Mouse (Mus musculus) Muller cell, postnatal 12 days (primary cell): ENCODE data around the gene Zfp82.
"Not testable (repeated sequence)": the region's sequence is repeated elsewhere in the genome, so short reads cannot be mapped to it uniquely, and the experiment has no call there.

Experiments
- DNase-seq: peaks from one replicate; pipeline ENCODE4 v3.0.0-alpha.2; 2015; ENCODE audit errors: inconsistent ontology term

Zfp82 gene

DNA sequence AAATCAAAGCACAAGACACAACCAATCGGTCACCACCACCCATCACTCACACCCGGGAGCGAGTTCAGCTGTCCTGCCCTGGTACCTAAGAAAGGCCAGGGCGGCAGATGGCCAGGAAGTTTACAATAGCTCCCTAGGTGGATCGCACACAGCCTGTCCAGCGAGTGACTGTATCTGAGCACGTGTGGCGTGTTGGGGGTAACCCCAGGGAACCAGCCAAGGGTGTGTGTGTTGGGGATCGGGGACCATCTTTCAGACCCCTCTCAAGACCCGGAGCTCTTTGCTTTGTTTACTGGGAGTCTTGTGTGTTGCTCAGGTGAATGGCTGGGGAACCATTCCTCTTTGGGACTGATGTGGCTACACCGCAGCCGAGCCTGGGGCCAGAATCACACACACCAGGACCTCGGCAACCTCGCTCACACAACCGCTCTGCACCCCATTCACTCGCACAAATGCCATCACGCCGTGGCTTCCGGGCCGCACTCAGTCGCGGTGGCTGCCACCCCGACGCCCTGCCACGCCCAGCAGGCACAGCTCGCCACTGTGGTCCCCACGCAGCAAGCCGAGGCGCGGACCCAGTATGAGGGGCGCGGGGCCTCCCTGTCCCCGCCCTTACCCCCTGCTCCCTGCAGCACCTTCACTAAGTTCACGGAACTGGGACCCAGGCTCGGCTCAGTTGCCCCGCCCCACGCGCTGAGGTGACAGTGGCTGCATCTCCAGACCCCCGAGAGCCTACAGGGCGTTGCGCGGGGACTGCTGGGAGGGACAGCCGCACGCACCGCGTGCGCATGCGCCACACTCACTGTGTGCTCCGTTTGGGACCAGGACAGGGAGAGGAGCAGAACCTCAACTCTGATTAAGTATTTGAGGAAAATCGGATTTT is at the start of gene Zfp82:
TSS of gene Zfp82 (minus strand) at position 755 of the 883 bp plus-strand sequence.
- DNase-seq = peak; percentile 83

DNA sequence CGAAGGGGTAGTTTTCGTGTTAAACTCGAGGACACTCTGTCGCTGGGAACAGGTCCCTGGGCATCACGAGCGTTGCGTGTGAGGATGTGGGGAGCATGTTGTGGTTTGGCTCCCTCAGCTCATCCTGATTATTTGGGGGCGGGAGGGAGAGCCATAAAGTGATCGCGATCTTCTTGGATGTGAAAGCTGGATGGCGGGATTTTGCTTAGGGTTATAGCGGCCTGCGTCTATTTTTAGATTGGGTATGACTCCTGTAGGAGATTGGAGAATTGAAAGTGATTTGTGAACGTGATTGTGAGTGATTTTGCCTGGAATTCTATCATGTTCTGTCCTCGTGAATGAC is 49.5 kb upstream of the Zfp82 start:
- no peak for DNase-seq

DNA sequence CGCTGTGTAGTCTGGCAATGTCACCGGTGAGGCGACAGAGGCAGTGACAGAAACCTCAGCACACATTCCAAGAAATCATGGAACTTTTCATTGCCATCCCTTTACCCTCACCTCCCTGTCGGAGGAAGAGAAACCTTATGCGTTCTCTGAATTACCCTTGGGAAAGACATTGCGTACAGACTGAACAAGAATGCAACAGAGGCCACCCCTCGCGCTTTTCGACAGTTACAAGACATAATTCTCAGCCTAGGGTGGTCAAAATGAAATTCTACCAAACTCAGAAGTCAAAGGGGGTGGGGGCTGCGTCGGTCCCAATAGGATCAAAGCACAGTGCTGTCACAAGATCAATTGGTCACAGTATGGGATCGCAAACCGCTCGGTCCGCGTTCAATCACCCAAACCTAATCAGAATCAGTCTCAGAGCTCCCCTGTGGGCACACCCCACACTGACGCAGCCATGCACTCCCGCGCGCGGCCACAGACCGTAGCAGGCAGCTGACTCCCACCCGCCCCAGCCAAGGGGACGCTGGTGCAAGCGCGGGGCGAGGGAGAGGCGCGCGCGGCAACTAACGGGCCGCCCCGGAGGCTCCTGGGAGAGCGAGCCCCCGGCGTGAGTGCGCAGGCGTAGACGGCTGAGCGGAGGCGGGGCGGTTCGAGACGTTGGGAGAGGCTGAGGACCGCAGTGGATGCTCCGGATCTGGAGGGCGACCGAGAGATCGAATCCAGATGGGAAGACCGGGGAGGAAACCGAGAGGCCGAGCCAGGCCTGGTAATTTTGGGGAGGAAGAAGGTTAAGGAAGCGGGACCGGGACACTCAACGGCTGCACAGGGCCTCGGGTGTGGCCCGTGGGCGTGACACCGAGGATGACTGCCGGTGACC is 48.8 kb upstream of the Zfp82 start, which contains the start of gene Zfp382:
TSS of gene Zfp382 (plus strand) at position 635 of the 880 bp plus-strand sequence.
- DNase-seq = peak; percentile 95

DNA sequence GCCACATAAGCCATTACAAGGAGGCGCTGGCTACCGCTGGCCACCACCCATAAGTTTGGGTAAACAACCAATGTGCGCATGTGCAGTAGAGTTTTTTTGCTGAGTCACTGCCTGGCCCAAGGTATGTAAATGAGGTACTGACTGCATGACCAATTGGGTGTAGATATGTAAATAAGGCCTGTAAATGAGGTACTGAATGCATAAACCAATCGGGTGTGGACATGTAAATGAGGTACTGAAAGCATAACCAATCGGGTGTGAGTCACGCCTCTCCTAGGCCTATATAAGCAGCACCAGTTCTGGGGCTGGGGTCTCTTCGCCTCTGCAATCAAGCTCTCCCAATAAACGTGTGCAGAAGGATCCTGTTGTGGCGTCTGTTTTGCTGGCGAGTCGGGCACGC is 45.2 kb upstream of the Zfp82 start:
- DNase-seq = not testable (repeated sequence)

GRCm38 (mm10) chr7:30116076-30116475 is 43.4 kb upstream of the Zfp82 start:
- DNase-seq = no peak

DNA sequence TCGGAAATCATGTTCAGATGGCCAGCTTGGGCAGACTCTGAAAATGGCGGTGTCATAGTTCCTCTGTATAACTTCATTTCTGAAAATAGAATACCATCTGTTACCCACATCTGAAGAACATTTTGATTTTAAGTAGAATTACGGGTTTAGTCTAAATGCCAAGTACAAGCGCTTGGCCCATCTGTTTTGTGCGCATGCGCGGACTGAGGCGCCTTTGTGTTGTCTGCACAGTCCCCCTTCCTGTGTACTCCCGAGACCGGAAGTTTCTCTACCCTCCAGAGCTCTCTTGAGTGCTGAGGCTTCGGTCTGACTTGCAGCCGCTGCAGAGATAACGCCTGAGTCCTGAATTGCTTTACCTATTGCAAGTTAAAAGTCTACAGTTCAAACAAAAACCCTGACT is 26.6 kb upstream of the Zfp82 start:
- DNase-seq = no peak

DNA sequence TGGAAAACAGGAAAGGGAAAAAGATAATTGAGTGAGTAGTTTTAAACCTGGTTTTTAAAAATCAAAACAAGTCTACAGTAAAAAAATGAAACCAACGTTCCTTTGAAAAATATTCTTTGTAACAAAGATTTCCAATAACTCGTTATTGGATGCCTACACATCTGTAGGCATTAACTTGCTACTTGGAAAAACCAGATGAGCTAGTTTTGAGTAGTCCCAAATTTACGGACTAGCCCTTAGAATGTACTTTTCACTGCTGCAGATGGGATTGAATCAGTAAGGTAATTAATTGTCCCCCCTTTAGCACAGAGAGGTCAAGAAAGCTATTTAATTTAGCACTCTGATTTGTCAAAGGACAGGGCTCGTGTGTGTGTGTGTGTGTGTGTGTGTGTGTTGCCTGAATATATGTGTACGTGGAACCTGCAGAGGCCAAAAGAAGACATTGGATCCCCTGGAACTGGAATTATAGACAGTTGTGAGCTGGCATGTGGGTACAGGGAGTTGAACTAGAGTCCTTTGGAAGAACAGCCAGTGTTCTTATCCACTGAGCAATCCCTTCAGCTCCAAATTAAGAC is 22.9 kb upstream of the Zfp82 start:
- DNase-seq = peak; percentile 14

DNA sequence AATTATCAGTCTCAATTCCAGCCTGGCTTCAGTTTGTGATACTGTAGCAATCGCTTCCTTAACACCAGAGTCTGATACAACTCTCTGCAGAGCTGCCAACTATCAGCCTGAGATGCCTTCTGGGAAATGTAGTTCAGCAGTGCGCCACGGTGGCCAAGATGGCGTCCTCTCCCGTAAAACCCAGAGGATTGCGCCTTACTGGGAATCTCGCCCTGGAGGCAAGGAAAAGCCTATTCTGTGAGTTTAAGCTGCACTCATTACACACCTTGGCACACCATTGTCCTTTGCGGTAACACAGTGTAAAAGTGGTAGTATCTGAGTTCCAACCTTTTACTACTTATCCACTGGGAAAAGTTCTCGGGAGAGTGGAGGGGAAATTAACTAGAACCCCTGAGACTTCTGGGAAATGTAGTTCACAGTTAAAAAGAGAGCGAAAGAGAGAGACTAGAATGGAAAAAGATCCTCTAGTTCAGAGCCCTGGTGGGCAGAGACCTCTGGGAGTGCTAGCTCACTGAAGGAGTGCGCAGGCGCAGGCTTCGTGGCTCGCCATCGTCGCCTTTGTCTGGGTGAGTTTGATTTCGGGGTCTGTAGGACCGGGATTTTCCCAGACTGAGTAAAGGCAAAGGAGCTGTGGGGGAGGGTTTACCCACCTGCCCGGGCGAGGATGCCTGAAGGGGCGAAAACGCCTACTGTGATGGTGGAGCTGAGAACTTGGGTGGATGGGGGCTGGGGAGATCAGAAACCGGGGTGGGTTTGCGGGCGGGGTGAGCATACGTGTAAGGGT is 22.1 kb upstream of the Zfp82 start, which contains the start of gene Zfp260:
TSS of gene Zfp260 (plus strand) at position 132 of the 784 bp plus-strand sequence.
- peak; percentile 96 for DNase-seq

DNA sequence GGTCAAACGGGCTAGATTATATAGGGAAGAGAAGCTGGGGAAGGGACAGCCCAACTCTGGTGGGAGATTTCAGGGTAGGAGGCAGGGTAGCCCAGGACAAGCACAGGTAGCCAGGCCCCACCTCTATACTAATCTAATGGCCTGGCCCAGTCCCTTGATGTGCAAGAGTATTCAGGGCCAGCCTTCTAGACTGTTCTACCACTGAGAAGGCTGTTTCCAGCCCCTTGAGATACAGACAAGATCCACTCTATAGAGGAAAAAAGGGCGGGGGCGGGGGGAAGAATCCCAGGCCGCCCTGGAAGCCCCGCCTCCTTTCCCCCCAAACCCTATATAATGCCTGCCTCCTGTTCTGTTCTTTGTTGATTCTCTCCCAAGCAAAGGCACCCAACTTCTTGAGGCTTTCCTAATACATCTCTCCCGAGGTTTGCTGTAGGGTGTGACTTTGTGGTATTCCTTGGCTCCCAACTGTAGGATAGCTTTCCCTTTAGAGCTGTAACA is 21.3 kb upstream of the Zfp82 start:
- DNase-seq = no peak

DNA sequence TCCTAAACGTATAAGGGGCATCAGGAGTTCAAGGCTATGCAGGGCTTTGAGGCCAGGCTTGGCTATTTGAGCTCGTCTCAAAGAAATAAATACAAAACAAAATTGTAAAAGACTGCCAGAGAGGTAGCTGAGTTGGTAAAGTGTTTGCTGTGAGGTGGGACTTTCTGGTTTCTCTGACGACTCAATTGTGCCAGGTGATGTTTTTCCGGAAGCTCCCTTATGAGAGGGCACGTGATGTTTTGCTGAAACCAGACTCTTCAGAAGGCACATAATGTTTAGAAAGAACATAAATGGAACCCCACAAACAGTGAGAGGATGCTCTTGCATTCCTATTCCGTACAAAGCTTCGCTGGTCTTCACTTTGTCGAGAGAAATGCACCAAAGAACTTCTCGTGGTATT is 20.0 kb upstream of the Zfp82 start:
- no peak for DNase-seq

GRCm38 (mm10) chr7:30090970-30091585 is 18.4 kb upstream of the Zfp82 start:
- DNase-seq = peak; percentile 33

DNA sequence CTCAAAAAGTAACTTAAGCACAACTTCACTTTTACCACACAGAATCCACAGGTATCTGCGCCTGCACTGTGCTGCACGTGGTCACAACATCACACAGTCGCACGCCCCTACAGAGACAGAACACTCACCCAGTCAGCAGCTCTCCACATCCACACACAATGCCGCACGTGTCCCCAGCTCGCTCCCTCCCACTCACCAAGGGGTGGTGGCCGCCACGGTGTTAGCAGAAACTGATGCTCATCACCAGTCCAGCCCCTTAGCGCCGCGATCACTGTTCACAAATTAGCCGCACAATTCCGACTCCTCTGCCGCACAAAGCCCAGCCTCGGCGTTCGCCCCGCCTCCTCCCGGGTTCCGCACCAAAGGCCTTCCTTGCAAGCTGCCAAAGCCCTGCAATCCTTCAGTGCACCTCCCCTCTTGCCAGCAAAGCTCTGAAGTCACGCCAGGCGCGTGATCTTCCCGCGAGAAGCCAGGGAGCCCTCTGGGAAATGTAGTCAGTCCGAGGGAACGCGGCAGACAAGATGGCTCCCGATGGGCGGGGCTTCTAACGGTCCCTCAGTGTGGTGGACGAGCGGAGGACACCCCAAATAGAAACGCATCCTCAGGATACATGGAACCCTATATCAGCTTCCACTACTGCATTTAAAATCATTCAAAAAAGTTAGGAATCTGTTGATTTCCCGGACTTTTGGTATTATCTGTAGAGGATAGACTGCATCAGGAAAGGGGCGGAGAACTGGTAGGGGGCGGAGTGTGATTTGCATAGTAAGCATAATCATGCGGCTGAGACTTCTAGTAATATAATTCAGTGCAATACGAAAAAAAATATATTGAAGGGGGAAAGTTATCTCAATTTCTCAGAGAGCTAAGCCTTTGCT is 17.6 kb upstream of the Zfp82 start, which contains the start of the genes Gm26920 and Zfp566:
TSS of gene Gm26920 (minus strand) at position 319 of the 878 bp plus-strand sequence.
TSS of gene Zfp566 (minus strand) at position 436 of the 878 bp plus-strand sequence.
- peak; percentile 98 for DNase-seq

DNA sequence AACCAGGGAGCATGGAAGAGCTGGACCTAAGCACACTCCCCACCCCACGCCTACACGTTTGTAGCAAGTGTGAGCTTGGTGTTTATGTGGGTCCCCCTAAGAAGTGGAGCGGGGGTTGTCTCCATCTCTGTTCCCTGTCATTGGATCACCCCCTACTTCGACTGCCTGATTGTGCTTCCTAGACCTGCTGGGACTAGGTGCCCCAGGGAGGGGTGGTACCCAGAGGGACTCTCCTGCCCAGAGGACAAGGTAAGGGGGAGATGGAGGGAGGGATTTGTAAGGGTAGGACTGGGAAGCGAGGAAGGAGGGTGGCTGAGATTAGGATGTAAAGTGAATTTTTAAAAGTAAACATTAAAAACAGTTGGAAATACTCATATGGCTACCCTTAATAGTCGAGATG is 16.7 kb upstream of the Zfp82 start:
- no peak for DNase-seq

DNA sequence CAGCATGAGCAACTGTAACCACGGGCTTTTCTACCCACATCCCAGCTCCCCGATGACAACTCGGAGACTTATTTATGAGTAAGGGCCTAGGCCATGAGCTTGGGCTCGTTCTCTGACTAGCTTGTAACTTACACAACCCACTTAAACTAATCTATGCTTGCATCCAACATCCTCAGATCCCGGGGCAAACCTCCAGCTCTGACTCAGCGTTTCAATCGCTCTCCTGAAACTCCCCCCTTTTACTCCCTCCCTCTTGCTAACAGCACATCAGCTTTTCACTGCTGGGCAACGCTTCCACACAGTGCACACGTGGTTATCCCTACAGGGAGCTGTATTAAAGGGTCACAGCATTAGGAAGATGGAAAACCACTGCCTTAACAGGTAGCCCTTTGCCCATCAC is 13.8 kb upstream of the Zfp82 start:
- DNase-seq = no peak

DNA sequence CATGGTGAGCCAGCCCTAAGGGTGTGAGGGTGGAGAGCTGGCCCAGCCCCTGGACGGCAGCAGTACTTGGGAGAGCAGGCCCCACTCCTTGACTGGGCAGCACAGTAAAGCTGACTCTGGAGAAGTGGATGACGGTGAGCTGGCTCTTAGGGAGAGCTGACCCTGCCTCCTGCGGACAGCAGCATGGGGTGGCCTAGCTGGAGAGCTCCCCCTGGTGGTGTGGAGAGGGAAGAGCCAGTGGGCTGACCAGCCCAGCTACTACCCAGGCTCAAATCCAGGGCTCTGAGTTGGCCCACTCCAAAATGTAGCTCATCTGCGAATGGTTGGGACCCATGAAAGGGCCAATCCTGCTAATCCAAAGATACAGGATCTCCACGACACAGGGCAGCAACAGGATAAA is 8.1 kb downstream of the Zfp82 start:
- DNase-seq = no peak

DNA sequence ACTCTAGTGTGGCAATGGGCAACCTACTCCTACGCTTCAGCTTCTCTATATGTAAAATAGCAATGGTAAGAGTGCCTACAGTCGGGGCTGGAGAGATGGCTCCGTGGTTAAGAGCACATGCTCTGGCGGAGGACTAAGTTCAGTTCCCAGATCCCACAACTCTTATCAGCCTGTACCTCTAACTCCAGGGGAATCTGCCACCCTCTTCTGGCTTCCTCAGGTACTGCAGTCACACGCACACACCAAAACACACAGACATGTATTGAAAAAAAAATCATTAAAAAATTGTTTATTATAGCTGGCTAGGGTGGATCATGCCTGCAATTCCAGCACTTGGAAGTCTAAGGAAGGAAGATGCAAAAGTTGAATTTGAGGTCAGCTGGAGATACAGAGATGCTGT is 10.2 kb downstream of the Zfp82 start:
- no peak for DNase-seq

GRCm38 (mm10) chr7:30060341-30060740 is 12.4 kb downstream of the Zfp82 start:
- DNase-seq = no peak

DNA sequence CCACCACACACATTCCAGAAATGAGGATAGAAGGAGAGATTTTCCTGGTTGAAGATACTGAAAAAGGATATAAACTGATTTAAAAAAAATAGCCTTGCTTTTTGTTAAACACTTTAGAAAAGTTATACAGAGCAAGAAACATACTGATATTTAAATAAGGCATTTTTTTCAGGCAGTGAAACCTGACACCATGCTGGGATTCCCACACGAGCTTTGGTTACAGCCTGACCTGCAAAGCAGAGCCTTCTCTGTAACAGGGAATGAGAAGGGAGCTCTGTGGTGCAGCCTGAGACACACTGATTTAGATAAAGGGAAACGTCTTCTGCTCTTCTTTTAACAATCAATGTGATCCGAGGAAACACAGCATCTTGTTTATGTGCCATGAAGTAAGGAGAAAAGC is 19.1 kb downstream of the Zfp82 start:
- DNase-seq = no peak

DNA sequence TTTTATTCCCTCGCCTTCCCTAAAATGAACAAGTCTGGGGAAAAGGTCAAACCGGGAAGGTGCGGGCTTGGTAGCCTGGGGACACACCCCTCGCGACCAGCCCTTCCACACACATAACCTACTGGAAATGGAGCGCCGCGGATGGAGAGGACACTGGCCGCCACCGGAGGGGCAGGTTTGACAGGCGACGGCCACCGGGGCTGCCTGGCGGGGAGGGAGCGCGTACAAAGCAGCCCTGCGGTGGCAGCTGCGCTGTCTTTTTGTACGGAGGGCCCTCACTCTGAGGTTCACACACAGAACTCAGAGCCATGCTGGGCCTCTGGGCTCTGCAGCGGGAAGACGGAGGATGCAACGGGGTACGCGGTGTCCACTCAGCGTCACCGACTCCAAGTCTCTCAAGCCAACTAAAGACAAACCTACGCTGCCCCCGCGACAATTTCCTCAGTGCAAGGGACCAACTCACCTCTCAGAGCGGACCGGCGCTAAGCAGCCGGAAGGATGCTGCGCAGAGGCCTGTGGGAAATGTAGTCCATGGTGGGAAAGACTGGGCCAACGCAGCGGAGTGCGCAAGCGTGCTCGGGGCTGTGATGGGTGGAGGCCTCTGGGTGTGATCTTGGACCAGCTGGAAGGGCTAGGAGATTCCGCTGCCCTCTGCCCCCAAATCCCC is 21.7 kb downstream of the Zfp82 start, which contains the start of gene Zfp14:
TSS of gene Zfp14 (minus strand) at position 499 of the 667 bp plus-strand sequence.
- DNase-seq = peak; percentile 84
